Mouse (Mus musculus): ENCODE measurements around the gene Pnmal1. TPM values are rescaled to one million over a fixed set of nuclear protein-coding genes. Genes with fewer than 3 reads are reported as not detected.

Gene Pnmal1
- polyA plus RNA-seq, 1 experiment from 2014 or later, result 0.02 TPM

DNA sequence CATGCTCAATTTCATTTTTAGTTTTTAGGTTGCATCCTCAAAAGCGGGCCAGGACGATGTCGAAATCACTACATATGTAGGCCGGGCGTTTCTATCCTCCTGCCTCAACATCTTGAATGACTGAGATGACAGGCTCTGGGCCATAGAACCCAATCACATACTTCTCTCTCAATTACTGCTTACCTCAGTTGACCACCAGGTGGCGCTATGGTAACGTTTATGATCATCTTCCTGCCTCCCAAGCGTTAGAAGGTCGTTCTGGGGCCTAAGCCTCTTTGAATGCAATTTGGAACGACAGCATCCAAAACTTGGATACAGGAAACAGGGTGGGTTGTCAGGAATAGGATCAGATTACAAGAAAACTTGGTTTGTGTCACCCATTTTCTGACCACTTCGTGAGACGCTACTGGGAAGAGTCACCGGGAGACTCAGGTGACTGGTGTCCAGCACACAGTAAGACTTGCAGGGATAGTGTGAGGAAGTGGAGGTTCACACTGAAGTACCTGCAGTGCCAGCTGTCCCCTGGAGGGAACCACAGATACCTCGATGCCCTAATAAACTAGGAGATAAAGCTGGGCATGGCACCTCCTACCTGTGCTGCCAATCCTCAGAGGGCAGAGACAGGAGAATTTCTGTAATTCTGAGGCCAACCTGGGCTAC, 27.4 kb upstream of the Pnmal1 start:
- Histone ChIP-seq H3K9me3 (ENCODE audit: low read length) (no peaks in the 10 kb centered on the region), H3K9ac (replicated peaks) (no peak overlapping the region), H3K4me3 (ENCODE audit: low read depth, low read length) (no peak overlapping the region), H3K4me1 (ENCODE audit: insufficient read depth) (no peaks in the 10 kb centered on the region), H3K36me3 (replicated peaks; ENCODE audit: insufficient read depth, low read length) (no peaks in the 10 kb centered on the region), H3K4me2 (ENCODE audit: low read depth, low read length) (no peak overlapping the region), H3K27me3 (ENCODE audit: insufficient read depth, low read length) (no peaks in the 10 kb centered on the region), H3K27ac (ENCODE audit: low read depth) (no peak overlapping the region)
- TF ChIP-seq CTCF (IDR thresholded peaks at IDR 0.05; ENCODE audit: low read depth) (peak; percentile 95), EP300 (IDR thresholded peaks at IDR 0.05; ENCODE audit: low read depth) (no peak)
- ATAC-seq (peak; percentile 74), DNase-seq (peak; percentile 84)
- WGBS (ENCODE audit: insufficient replicate concordance), result 21% methylated on average over 14 of the region's 14 CpGs

- ATAC-seq (peak; percentile 55), DNase-seq (peak; percentile 59)
- Histone ChIP-seq H3K9ac (replicated peaks) (no peak overlapping the region), H3K27ac (ENCODE audit: low read depth) (no peak overlapping the region), H3K4me1 (ENCODE audit: insufficient read depth) (no peaks in the 10 kb centered on the region), H3K4me2 (ENCODE audit: low read depth, low read length) (no peak overlapping the region), H3K9me3 (ENCODE audit: low read length) (no peaks in the 10 kb centered on the region), H3K4me3 (ENCODE audit: low read depth, low read length) (no peak overlapping the region), H3K36me3 (replicated peaks; ENCODE audit: insufficient read depth, low read length) (no peaks in the 10 kb centered on the region), H3K27me3 (ENCODE audit: insufficient read depth, low read length) (no peaks in the 10 kb centered on the region)
- TF ChIP-seq CTCF (IDR thresholded peaks at IDR 0.05; ENCODE audit: low read depth), result peak; percentile 78
- no peak for TF ChIP-seq EP300 (IDR thresholded peaks at IDR 0.05; ENCODE audit: low read depth)
- 41% methylated on average over 14 of the region's 14 CpGs for WGBS (ENCODE audit: insufficient replicate concordance)
Observed at GRCm38 (mm10) chr7:16932704-16933577, 26.5 kb upstream of the Pnmal1 start.

GRCm38 (mm10) chr7:16937312-16937711, 22.2 kb upstream of the Pnmal1 start:
- ATAC-seq (no peak), DNase-seq (peak; percentile 47)
- H3K27ac ChIP-seq (ENCODE audit: low read depth), result no peak overlapping the region
- TF ChIP-seq EP300 (IDR thresholded peaks at IDR 0.05; ENCODE audit: low read depth) (no peak), CTCF (IDR thresholded peaks at IDR 0.05; ENCODE audit: low read depth) (peak; percentile 56)
- H3K4me3 ChIP-seq (ENCODE audit: low read depth, low read length), result no peak overlapping the region
- H3K4me1 ChIP-seq (ENCODE audit: insufficient read depth), result no peaks in the 10 kb centered on the region
- H3K36me3 ChIP-seq (replicated peaks; ENCODE audit: insufficient read depth, low read length), result no peaks in the 10 kb centered on the region
- WGBS (ENCODE audit: insufficient replicate concordance), result 47% methylated on average over 4 of the region's 4 CpGs
- no peaks in the 10 kb centered on the region for H3K27me3 ChIP-seq (ENCODE audit: insufficient read depth, low read length)
- H3K4me2 ChIP-seq (ENCODE audit: low read depth, low read length), result no peak overlapping the region
- no peaks in the 10 kb centered on the region for H3K9me3 ChIP-seq (ENCODE audit: low read length)
- no peak overlapping the region for H3K9ac ChIP-seq (replicated peaks)

DNA sequence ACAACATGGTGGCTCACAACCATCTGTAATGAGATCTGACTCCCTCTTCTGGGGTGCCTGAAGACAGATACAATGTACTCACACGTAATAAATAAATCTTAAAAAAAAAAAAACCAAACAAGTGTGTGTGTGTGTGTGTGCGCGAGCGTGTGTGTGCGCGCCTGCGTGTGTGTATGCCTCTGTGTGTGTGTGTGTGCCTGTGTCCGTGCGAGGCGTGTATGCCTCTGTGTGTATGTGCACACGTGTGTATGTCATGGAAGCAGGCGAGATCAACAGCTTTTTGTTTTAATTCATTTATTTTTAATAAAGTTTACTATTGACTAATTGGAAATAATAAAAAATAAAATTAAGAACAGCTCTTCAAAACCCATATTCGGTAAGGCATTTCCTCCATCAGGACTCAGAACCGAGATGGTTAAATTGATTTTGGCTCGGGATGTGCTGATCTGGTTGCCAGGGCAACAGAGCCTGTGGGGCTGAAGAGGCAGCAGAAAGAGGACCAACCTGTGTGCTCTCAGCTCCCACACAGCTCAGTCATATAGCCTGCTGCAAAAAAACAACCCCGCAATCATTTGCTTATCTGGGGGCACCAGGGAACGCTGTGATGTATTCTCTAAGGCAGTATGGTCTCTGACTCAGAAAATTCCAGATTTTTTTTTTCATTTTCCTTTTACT, 21.2 kb upstream of the Pnmal1 start:
- ATAC-seq, result no peak

DNA sequence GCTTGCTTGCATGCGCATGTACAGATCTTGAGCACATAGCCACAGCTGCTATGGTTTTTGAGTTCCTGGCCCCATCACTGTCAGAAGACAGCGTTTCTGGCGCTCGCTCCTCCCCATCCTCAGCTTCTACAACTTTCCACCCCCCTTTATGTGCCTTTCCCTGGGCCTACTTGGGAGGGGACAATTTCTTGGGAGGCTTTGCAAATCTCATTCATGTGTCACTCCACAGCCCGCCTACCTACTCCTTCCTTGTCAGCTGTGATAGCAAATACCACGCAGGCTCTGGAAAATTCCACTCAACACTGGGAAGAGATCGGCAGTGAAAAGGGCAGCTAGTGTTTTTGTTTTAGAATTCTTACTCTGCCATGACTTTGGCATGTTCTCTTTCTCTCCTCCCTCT, 19.2 kb upstream of the Pnmal1 start:
- 60% methylated on average over 7 of the region's 7 CpGs for WGBS (ENCODE audit: insufficient replicate concordance)
- Histone ChIP-seq H3K9ac (replicated peaks) (no peak overlapping the region), H3K27ac (ENCODE audit: low read depth) (no peak overlapping the region), H3K27me3 (ENCODE audit: insufficient read depth, low read length) (peaks cover 16% of the 10 kb centered on the region), H3K9me3 (ENCODE audit: low read length) (no peaks in the 10 kb centered on the region), H3K4me2 (ENCODE audit: low read depth, low read length) (no peak overlapping the region), H3K4me1 (ENCODE audit: insufficient read depth) (peaks cover 6% of the 10 kb centered on the region), H3K36me3 (replicated peaks; ENCODE audit: insufficient read depth, low read length) (no peaks in the 10 kb centered on the region), H3K4me3 (ENCODE audit: low read depth, low read length) (no peak overlapping the region)
- TF ChIP-seq CTCF (IDR thresholded peaks at IDR 0.05; ENCODE audit: low read depth) (no peak), EP300 (IDR thresholded peaks at IDR 0.05; ENCODE audit: low read depth) (no peak)
- ATAC-seq (no peak), DNase-seq (no peak)

More for the DNA sequence above, 21.2 kb upstream of the Pnmal1 start:
- Histone ChIP-seq H3K9me3 (ENCODE audit: low read length) (no peaks in the 10 kb centered on the region), H3K4me2 (ENCODE audit: low read depth, low read length) (no peak overlapping the region), H3K4me3 (ENCODE audit: low read depth, low read length) (no peak overlapping the region), H3K9ac (replicated peaks) (no peak overlapping the region), H3K4me1 (ENCODE audit: insufficient read depth) (no peaks in the 10 kb centered on the region), H3K27ac (ENCODE audit: low read depth) (no peak overlapping the region), H3K36me3 (replicated peaks; ENCODE audit: insufficient read depth, low read length) (no peaks in the 10 kb centered on the region), H3K27me3 (ENCODE audit: insufficient read depth, low read length) (no peaks in the 10 kb centered on the region)
- no peak for DNase-seq
- WGBS (ENCODE audit: insufficient replicate concordance), result 66% methylated on average over 17 of the region's 17 CpGs
- TF ChIP-seq CTCF (IDR thresholded peaks at IDR 0.05; ENCODE audit: low read depth), result no peak
- TF ChIP-seq EP300 (IDR thresholded peaks at IDR 0.05; ENCODE audit: low read depth), result no peak

DNA sequence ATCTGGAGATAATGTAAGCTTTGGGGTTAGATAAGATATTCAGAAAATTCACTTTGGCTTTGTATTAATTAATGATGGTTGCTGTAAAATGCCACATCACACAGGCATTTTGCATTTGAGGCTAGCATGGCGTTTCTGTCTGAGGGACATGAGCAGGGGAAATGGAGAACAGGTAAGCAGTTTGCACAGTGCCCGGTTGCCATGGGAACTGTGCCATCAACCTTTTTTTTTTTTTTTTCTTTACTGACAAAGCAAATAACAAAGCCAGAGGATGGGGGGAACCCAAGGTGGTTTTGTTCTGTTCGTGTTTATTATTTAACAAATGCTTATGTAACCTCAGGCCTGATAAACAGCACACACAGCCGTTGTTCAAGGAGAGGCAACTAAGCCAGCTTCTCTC, 16.6 kb upstream of the Pnmal1 start:
- Histone ChIP-seq H3K4me3 (ENCODE audit: low read depth, low read length) (no peak overlapping the region), H3K36me3 (replicated peaks; ENCODE audit: insufficient read depth, low read length) (no peaks in the 10 kb centered on the region), H3K4me1 (ENCODE audit: insufficient read depth) (peaks cover 14% of the 10 kb centered on the region), H3K27ac (ENCODE audit: low read depth) (no peak overlapping the region), H3K9me3 (ENCODE audit: low read length) (no peaks in the 10 kb centered on the region), H3K4me2 (ENCODE audit: low read depth, low read length) (no peak overlapping the region), H3K27me3 (ENCODE audit: insufficient read depth, low read length) (peaks cover 42% of the 10 kb centered on the region), H3K9ac (replicated peaks) (no peak overlapping the region)
- no peak for TF ChIP-seq EP300 (IDR thresholded peaks at IDR 0.05; ENCODE audit: low read depth)
- TF ChIP-seq CTCF (IDR thresholded peaks at IDR 0.05; ENCODE audit: low read depth), result no peak
- DNase-seq (no peak), ATAC-seq (no peak)
- WGBS (ENCODE audit: insufficient replicate concordance), result 50% methylated on average over 4 of the region's 4 CpGs
